Mouse (Mus musculus): ENCODE measurements around the gene Ptprm.
A peak's percentile ranks its signal among the peaks of the same experiment; 100 is the strongest.

Ptprm gene

GRCm38 (mm10) chr17:66960986-66961385 lies 393.3 kb downstream of the Ptprm start:
- peak; percentile 20 to 47 for DNase-seq

GRCm38 (mm10) chr17:66960557-66960956 lies 393.7 kb downstream of the Ptprm start:
- DNase-seq, result no peak

- DNase-seq, result no peak
These were observed 394.4 kb downstream of the Ptprm start for GRCm38 (mm10) chr17:66959815-66960214.

- no peak for DNase-seq
These were observed 395.5 kb downstream of the Ptprm start for GRCm38 (mm10) chr17:66958766-66959165.

- DNase-seq, result peak; percentile 18 to 37
These were observed 409.8 kb downstream of the Ptprm start for GRCm38 (mm10) chr17:66944498-66944897.

- no peak for DNase-seq
These were observed 410.7 kb downstream of the Ptprm start for GRCm38 (mm10) chr17:66943539-66943938.

GRCm38 (mm10) chr17:66925611-66926010 lies 428.6 kb downstream of the Ptprm start:
- DNase-seq, result no peak

GRCm38 (mm10) chr17:66914696-66915095 lies 439.6 kb downstream of the Ptprm start:
- no peak for DNase-seq

GRCm38 (mm10) chr17:66912533-66912932 lies 441.7 kb downstream of the Ptprm start:
- DNase-seq, result no peak

- no peak for DNase-seq
These were observed 442.1 kb downstream of the Ptprm start for GRCm38 (mm10) chr17:66912120-66912519.

GRCm38 (mm10) chr17:66909901-66910300 lies 444.4 kb downstream of the Ptprm start:
- DNase-seq, result peak; percentile 68 to 82

GRCm38 (mm10) chr17:66908921-66909320 lies 445.3 kb downstream of the Ptprm start:
- peak; percentile 43 to 64 for DNase-seq

GRCm38 (mm10) chr17:66894181-66894580 lies 460.1 kb downstream of the Ptprm start:
- no peak for DNase-seq

GRCm38 (mm10) chr17:66891916-66892315 lies 462.3 kb downstream of the Ptprm start:
- no peak for DNase-seq

- no peak for DNase-seq
These were observed 463.0 kb downstream of the Ptprm start for GRCm38 (mm10) chr17:66891067-66891862.

GRCm38 (mm10) chr17:66882304-66882703 lies 472.0 kb downstream of the Ptprm start:
- DNase-seq, result no peak

GRCm38 (mm10) chr17:66880969-66881701 lies 473.1 kb downstream of the Ptprm start:
- no peak for DNase-seq

GRCm38 (mm10) chr17:66879151-66879550 lies 475.1 kb downstream of the Ptprm start:
- DNase-seq, result no peak

- no peak for DNase-seq
These were observed 476.7 kb downstream of the Ptprm start for GRCm38 (mm10) chr17:66877582-66877981.

GRCm38 (mm10) chr17:66874810-66875209 lies 479.4 kb downstream of the Ptprm start:
- DNase-seq, result no peak

- DNase-seq, result no peak
These were observed 482.9 kb downstream of the Ptprm start for GRCm38 (mm10) chr17:66871396-66871795.

- DNase-seq, result peak in 1 of 2 experiments; percentile 16
These were observed 484.7 kb downstream of the Ptprm start for GRCm38 (mm10) chr17:66869581-66870002.

GRCm38 (mm10) chr17:66864441-66864840 lies 489.8 kb downstream of the Ptprm start:
- DNase-seq, result no peak

- no peak for DNase-seq
These were observed 492.7 kb downstream of the Ptprm start for GRCm38 (mm10) chr17:66861557-66861956.

Data from cerebellum, postnatal 10 days (tissue).